8 mouse cellular contexts compared by ENCODE assay signal in the genomic region with DNA sequence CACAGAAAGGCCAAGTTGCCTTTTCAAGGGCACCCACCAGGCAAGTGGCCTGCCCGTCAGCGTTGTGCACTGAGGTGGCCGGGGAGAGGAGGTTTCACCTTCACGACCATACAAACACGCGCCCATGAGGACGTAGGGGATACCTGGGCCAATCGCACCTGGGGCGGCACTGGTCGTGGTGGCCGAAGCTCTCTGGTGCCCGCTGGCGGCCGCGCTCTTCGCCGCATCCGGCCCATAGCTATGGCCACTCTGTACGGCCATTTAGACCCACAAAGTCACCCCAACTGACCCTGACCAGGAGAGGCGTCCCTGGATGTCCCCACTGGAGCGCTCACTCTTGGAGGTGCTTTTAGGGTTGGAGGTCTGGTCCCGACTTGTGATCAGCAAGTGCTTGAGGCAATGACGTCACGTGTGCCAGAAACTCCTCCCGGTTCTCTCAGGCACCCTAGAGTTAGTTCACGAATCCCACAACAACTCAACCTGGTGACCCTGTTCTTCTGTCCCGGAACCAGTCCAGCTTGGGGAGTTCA. TPM values are rescaled to one million over a fixed set of nuclear protein-coding genes. Genes with fewer than 3 reads are reported as not detected.
A peak's percentile ranks its signal among the peaks of the same experiment; 100 is the strongest.
DNase-seq lines count a peak whose midpoint lies in the region; ATAC-seq and TF ChIP-seq lines count a peak whose summit lies in the region.

No protein-coding gene starts in this region.

- DNase-seq in heart, postnatal 0 days (ENCODE audit: low spot score): peak; percentile 26
- peak; percentile 85 for DNase-seq in kidney, postnatal 14 days
- peak; percentile 65 for DNase-seq in splenic B cell, adult 2 months (ENCODE audit: low read depth, low spot score)

- H3K9ac ChIP-seq in forebrain, embryonic 13.5 days: peak overlapping the region; percentile 54
- peak overlapping the region; percentile 57 for H3K9ac ChIP-seq in heart, postnatal 0 days (replicated peaks; ENCODE audit: low read depth, low read length)
- H3K9ac ChIP-seq in liver, embryonic 12.5 days: peak overlapping the region; percentile 65

- H3K9me3 ChIP-seq in forebrain, embryonic 13.5 days (replicated peaks): 0 out of 2 replicates have a peak, but pooled peaks cover 6% of the 10 kb centered on the region
- H3K9me3 ChIP-seq in heart, postnatal 0 days (replicated peaks; ENCODE audit: control insufficient read depth, low read length): no peaks in the 10 kb centered on the region
- peaks cover 4% of the 10 kb centered on the region; the same call in 1 of the 2 replicates for H3K9me3 ChIP-seq in liver, embryonic 12.5 days (replicated peaks)

- peaks cover 40% of the 10 kb centered on the region for H3K36me3 ChIP-seq in forebrain, embryonic 13.5 days (ENCODE audit: poor library complexity, severe bottlenecking)
- H3K36me3 ChIP-seq in heart, postnatal 0 days (replicated peaks; ENCODE audit: control insufficient read depth, insufficient read depth, low read length): peaks cover 19% of the 10 kb centered on the region
- peaks cover 35% of the 10 kb centered on the region for H3K36me3 ChIP-seq in liver, embryonic 12.5 days
- H3K36me3 ChIP-seq in splenic B cell, adult 2 months (ENCODE audit: control insufficient read depth, insufficient read depth, low read length, poor library complexity, severe bottlenecking): no peaks in the 10 kb centered on the region

- peak; percentile 69 for TF ChIP-seq CTCF in heart, postnatal 0 days (IDR thresholded peaks at IDR 0.05; ENCODE audit: low read depth)

- H3K4me1 ChIP-seq in forebrain, embryonic 13.5 days: peaks cover 13% of the 10 kb centered on the region
- 0 out of 2 replicates have a peak, but pooled peaks cover 3% of the 10 kb centered on the region for H3K4me1 ChIP-seq in heart, postnatal 0 days (ENCODE audit: control insufficient read depth, insufficient read depth)
- H3K4me1 ChIP-seq in liver, embryonic 12.5 days: peaks cover 18% of the 10 kb centered on the region

- H3K4me2 ChIP-seq in forebrain, embryonic 13.5 days: peak overlapping the region; percentile 73
- peak overlapping the region; percentile 87 for H3K4me2 ChIP-seq in heart, postnatal 0 days (ENCODE audit: low read depth, low read length)
- peak overlapping the region; percentile 85 for H3K4me2 ChIP-seq in liver, embryonic 12.5 days

- H3K27me3 ChIP-seq in forebrain, embryonic 13.5 days: no peaks in the 10 kb centered on the region
- no peaks in the 10 kb centered on the region for H3K27me3 ChIP-seq in heart, postnatal 0 days (ENCODE audit: control insufficient read depth, insufficient read depth, low read length)
- no peaks in the 10 kb centered on the region for H3K27me3 ChIP-seq in liver, embryonic 12.5 days (replicated peaks)
- H3K27me3 ChIP-seq in splenic B cell, adult 2 months (ENCODE audit: control insufficient read depth, insufficient read depth, low read length, poor library complexity, severe bottlenecking): no peaks in the 10 kb centered on the region

- TF ChIP-seq EP300 in heart, postnatal 0 days (IDR thresholded peaks at IDR 0.05; ENCODE audit: low read depth): no peak

- 1% methylated on average over 27 of the region's 27 CpGs for WGBS in forebrain, embryonic 13.5 days
- under 1% methylated on average over 27 of the region's 27 CpGs for WGBS in heart, postnatal 0 days
- under 1% methylated on average over 27 of the region's 27 CpGs for WGBS in liver, embryonic 12.5 days (ENCODE audit: insufficient replicate concordance)

- H3K4me3 ChIP-seq in forebrain, embryonic 13.5 days: peak overlapping the region; percentile 35
- H3K4me3 ChIP-seq in heart, postnatal 0 days (ENCODE audit: low read depth, low read length): peak overlapping the region; percentile 49
- peak overlapping the region; percentile 50 for H3K4me3 ChIP-seq in liver, embryonic 12.5 days

- ATAC-seq in CD4-positive, CD25-positive, alpha-beta regulatory T cell, adult 4 months: peak; percentile 53
- ATAC-seq in cerebellum, adult (ENCODE audit: insufficient number of reproducible peaks, low FRiP score, low TSS enrichment): peak; percentile 60; the same call in 1 of the 2 replicates
- peak; percentile 68 for ATAC-seq in forebrain, embryonic 13.5 days
- ATAC-seq in heart, postnatal 0 days (ENCODE audit: insufficient read depth, low read depth): peak; percentile 83
- peak; percentile 74 for ATAC-seq in liver, embryonic 12.5 days
- peak; percentile 37 for ATAC-seq in monocyte, adult 5-6 weeks (replicated peaks; ENCODE audit: insufficient number of reproducible peaks, low FRiP score, low TSS enrichment, poor library complexity, severe bottlenecking)

- no peak overlapping the region for H3K27ac ChIP-seq in forebrain, embryonic 13.5 days
- peak overlapping the region; percentile 26; the same call in 1 of the 2 replicates for H3K27ac ChIP-seq in heart, postnatal 0 days (ENCODE audit: low read depth)
- no peak overlapping the region; the same call in 1 of the 2 replicates for H3K27ac ChIP-seq in liver, embryonic 12.5 days

RNA-seq across cellular contexts. Expression of a gene that starts 11.3 kb away (rescaled TPM):
- 1 to 10 TPM; 6.7 to 8.0 TPM for polyA plus RNA-seq in CD4-positive, CD25-positive, alpha-beta regulatory T cell, adult 4 months (2017; shearing (Covaris generic))
- 27.8 and 32.6 TPM in 2 replicates for polyA plus RNA-seq in forebrain, embryonic 13.5 days (2015; fragmentation: Nextera tagmentation; extraction: Ambion mirVana)
- 17.3 and 19.6 TPM in 2 replicates for total RNA-seq in heart, postnatal 0 days (2014; rRNA removed; ENCODE audit: low replicate concordance)
- 10.8 and 12.2 TPM in 2 replicates for polyA plus RNA-seq in heart, postnatal 0 days (2015; fragmentation: Nextera tagmentation; extraction: Ambion mirVana)
- polyA plus RNA-seq in liver, embryonic 12.5 days (2016; fragmentation: Nextera tagmentation; extraction: Ambion mirVana): 16.4 and 16.5 TPM in 2 replicates
- 3.8 to 9.4 TPM (median 9.1 TPM) in 3 replicates for total RNA-seq in monocyte, adult 5-6 weeks (2017)

RNA-seq across cellular contexts. Expression of a gene that starts 33.1 kb away (rescaled TPM):
- polyA plus RNA-seq in CD4-positive, CD25-positive, alpha-beta regulatory T cell, adult 4 months (2017; shearing (Covaris generic)): under 1 TPM in 1 of 2 experiments, not detected in 1; 0.08 TPM
- 2.0 and 2.2 TPM in 2 replicates for polyA plus RNA-seq in forebrain, embryonic 13.5 days (2015; fragmentation: Nextera tagmentation; extraction: Ambion mirVana)
- total RNA-seq in heart, postnatal 0 days (2014; rRNA removed; ENCODE audit: low replicate concordance): 28.0 and 30.5 TPM in 2 replicates
- polyA plus RNA-seq in heart, postnatal 0 days (2015; fragmentation: Nextera tagmentation; extraction: Ambion mirVana): 1.8 and 1.9 TPM in 2 replicates
- 2.7 TPM in 2 replicates for polyA plus RNA-seq in liver, embryonic 12.5 days (2016; fragmentation: Nextera tagmentation; extraction: Ambion mirVana)
- 10.1 to 17.6 TPM (median 14.0 TPM) in 3 replicates for total RNA-seq in monocyte, adult 5-6 weeks (2017)

RNA-seq across cellular contexts. Expression of a gene that starts 47.8 kb away (rescaled TPM):
- polyA plus RNA-seq in CD4-positive, CD25-positive, alpha-beta regulatory T cell, adult 4 months (2017; shearing (Covaris generic)): 10 to 100 TPM; 33.1 to 38.4 TPM
- 43.3 and 52.7 TPM in 2 replicates for polyA plus RNA-seq in forebrain, embryonic 13.5 days (2015; fragmentation: Nextera tagmentation; extraction: Ambion mirVana)
- total RNA-seq in heart, postnatal 0 days (2014; rRNA removed; ENCODE audit: low replicate concordance): 25.6 and 27.9 TPM in 2 replicates
- polyA plus RNA-seq in heart, postnatal 0 days (2015; fragmentation: Nextera tagmentation; extraction: Ambion mirVana): 15.5 and 16.2 TPM in 2 replicates
- polyA plus RNA-seq in liver, embryonic 12.5 days (2016; fragmentation: Nextera tagmentation; extraction: Ambion mirVana): 12.5 and 13.4 TPM in 2 replicates
- total RNA-seq in monocyte, adult 5-6 weeks (2017): 103 to 126 TPM (median 109 TPM) in 3 replicates

Comparison
In these comparisons a context has a peak if more than half of its experiments do, and no peak if none do; other contexts are left out.
1. DNase-seq: peak in every context shown above with its lines; median percentile 85 in kidney, postnatal 14 days; 65 in splenic B cell, adult 2 months; 26 in heart, postnatal 0 days.